Mouse (Mus musculus): ENCODE measurements around the gene Nadsyn1. TPM values are rescaled to one million over a fixed set of nuclear protein-coding genes. Genes with fewer than 3 reads are reported as not detected.

Gene Nadsyn1
- total and polyA plus RNA-seq, 3 experiments: 4.5 to 11.9 (median 10.3) TPM

DNA sequence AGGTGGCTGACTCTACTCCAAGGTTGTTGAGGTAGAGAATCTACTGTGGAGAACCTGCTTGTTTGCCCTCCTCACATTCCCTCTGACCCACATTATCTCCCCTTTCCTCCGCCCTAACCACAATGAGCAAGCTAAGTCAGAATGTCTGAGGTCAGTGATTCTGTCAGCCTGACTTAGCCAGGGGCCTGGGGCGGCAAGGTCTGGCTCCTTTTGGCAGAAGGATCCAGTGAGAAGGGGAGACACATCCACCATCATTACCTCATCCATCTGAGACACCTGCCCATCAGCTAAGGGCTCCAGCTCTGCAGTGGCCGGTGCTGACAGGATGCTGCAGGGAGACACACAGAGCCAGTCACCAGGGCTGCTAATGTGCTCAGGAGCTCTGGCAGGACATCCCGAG, 23.9 kb downstream of the Nadsyn1 start:
- Histone ChIP-seq H3K27me3 (ENCODE audit: insufficient read depth, low read length) (no peaks in the 10 kb centered on the region), H3K9me3 (replicated peaks) (no peaks in the 10 kb centered on the region), H3K4me1 (ENCODE audit: insufficient read depth, low read depth, low read length) (0 out of 2 replicates have a peak, but pooled peaks cover 3% of the 10 kb centered on the region), H3K36me3 (replicated peaks) (peaks cover 87% of the 10 kb centered on the region), H3K4me3 (ENCODE audit: low read depth, low read length) (no peak overlapping the region)
- no peak for DNase-seq (ENCODE audit: low spot score)
- TF ChIP-seq GATA1 (IDR thresholded peaks at IDR 0.05; ENCODE audit: borderline replicate concordance, low read length) (no peak), POLR2AphosphoS5 (IDR thresholded peaks at IDR 0.05; ENCODE audit: insufficient replicate concordance, low read depth, low read length) (no peak), TAL1 (conservative IDR thresholded peaks at IDR 0.05; ENCODE audit: low read depth, low read length) (no peak), GATA2 (IDR thresholded peaks at IDR 0.05; ENCODE audit: borderline replicate concordance, low read depth, low read length) (no peak), CTCF (IDR thresholded peaks at IDR 0.05; ENCODE audit: low read depth, low read length) (no peak)
- ATAC-seq (ENCODE audit: extremely low read depth, insufficient number of reproducible peaks, low FRiP score, poor library complexity, severe bottlenecking): no peak

DNA sequence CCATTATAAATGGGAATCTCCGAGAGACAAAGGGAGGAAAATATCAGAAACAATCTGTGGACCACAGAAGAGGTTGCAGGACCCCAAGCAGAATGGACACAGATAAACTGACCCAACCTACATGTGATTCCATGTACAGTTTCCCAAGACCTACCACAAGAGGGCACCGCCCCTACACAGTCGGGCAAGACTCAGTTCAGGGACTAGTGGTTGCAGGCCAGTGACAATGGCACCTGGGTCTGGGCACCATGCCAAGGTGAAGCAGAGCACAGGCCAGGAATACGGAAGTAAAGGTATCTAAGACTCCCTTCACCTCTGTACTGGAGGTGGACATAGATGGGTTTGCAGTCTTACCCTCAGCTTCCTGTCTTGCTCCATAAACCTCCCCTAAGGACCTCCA, 29.5 kb downstream of the Nadsyn1 start:
- Histone ChIP-seq H3K9me3 (replicated peaks) (peaks cover 5% of the 10 kb centered on the region; the same call in 1 of the 2 replicates), H3K4me1 (ENCODE audit: insufficient read depth, low read depth, low read length) (no peaks in the 10 kb centered on the region), H3K27me3 (ENCODE audit: insufficient read depth, low read length) (peaks cover 20% of the 10 kb centered on the region), H3K36me3 (replicated peaks) (peaks cover 32% of the 10 kb centered on the region), H3K4me3 (ENCODE audit: low read depth, low read length) (no peak overlapping the region)
- TF ChIP-seq GATA1 (IDR thresholded peaks at IDR 0.05; ENCODE audit: borderline replicate concordance, low read length): no peak
- TF ChIP-seq GATA2 (IDR thresholded peaks at IDR 0.05; ENCODE audit: borderline replicate concordance, low read depth, low read length): no peak
- TF ChIP-seq TAL1 (conservative IDR thresholded peaks at IDR 0.05; ENCODE audit: low read depth, low read length): no peak
- no peak for TF ChIP-seq CTCF (IDR thresholded peaks at IDR 0.05; ENCODE audit: low read depth, low read length)
- no peak for TF ChIP-seq POLR2AphosphoS5 (IDR thresholded peaks at IDR 0.05; ENCODE audit: insufficient replicate concordance, low read depth, low read length)
- ATAC-seq (ENCODE audit: extremely low read depth, insufficient number of reproducible peaks, low FRiP score, poor library complexity, severe bottlenecking): no peak
- no peak for DNase-seq (ENCODE audit: low spot score)

DNA sequence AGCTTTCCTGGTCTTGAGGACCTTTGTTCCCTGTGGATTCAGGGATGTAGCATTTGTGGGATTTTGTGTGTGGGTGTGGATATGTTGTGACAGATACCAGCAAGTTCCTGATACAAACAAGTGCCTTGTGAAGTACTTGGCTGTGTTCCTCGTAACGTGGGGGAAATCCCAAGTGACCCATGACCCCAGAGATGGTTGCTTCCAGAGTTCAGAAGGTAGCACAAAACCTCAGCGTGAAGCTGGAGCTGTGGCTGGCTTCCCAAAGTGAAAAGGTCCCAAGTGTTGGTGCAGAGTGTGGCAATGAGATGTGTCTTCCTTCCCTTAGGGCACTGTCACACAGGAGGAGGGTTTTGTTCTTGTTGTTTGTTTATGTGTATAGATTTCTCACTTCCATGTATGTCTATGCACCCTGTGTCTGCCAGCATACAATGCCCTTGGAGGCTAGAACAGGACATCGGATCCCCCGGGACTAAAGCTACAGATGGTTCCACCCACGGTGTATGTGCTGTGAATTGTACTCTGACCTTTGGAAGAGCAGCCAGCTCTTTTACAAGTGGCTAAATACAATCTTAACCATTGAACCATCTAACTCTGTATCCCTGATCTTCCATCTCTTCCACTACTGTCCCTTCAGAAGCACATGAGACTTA, 30.2 kb downstream of the Nadsyn1 start:
- H3K4me3 ChIP-seq (ENCODE audit: low read depth, low read length): no peak overlapping the region
- no peak for ATAC-seq (ENCODE audit: extremely low read depth, insufficient number of reproducible peaks, low FRiP score, poor library complexity, severe bottlenecking)

DNA sequence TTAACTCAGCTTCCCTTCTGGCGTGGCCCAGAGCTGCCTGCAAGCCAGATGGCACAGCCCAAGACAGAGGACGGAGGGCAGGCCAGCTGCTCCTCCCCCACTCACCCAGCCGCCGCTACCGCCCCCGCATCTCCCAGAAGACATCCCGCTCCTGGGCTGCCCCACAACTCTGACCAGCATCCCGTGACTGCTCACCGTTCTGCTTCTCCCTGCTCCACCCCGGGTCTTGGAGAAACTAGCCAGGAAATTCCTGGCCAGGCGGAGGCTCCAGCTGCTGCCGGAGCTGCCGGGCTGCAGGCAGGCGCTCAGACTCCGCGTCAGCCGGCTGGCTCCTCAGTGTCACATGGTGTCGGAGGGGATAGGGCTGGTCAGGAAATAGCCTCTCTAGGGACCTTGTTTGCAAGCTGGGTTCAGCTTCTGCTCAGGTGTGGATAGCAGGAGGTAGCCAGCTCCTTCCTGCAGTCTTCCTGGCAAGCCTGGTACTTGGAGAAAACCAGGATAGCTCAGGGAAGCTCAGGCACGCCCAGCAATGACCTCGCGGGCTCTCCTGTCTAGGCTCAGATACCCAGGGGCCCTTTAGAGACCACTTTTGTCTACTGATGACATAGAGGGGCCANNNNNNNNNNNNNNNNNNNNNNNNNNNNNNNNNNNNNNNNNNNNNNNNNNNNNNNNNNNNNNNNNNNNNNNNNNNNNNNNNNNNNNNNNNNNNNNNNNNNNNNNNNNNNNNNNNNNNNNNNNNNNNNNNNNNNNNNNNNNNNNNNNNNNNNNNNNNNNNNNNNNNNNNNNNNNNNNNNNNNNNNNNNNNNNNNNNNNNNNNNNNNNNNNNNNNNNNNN, 38.4 kb downstream of the Nadsyn1 start, which contains the start of gene Mrgpre:
Gene Mrgpre, minus strand, starts transcription at position 505 of the 834 bp plus-strand sequence.
- ATAC-seq (ENCODE audit: extremely low read depth, insufficient number of reproducible peaks, low FRiP score, poor library complexity, severe bottlenecking): no peak
- H3K36me3 ChIP-seq (replicated peaks): no peaks in the 10 kb centered on the region
- TF ChIP-seq CTCF (IDR thresholded peaks at IDR 0.05; ENCODE audit: low read depth, low read length) (no peak), TAL1 (conservative IDR thresholded peaks at IDR 0.05; ENCODE audit: low read depth, low read length) (no peak), GATA2 (IDR thresholded peaks at IDR 0.05; ENCODE audit: borderline replicate concordance, low read depth, low read length) (no peak), GATA1 (IDR thresholded peaks at IDR 0.05; ENCODE audit: borderline replicate concordance, low read length) (no peak), POLR2AphosphoS5 (IDR thresholded peaks at IDR 0.05; ENCODE audit: insufficient replicate concordance, low read depth, low read length) (no peak)
- peak; percentile 41 for DNase-seq (ENCODE audit: low spot score)
- no peak within 1 kb of the TSS; the same call in 1 of the 2 replicates for H3K4me3 ChIP-seq (ENCODE audit: low read depth, low read length)
- peaks cover 42% of the 10 kb centered on the region for H3K27me3 ChIP-seq (ENCODE audit: insufficient read depth, low read length)
- H3K9me3 ChIP-seq (replicated peaks): no peaks in the 10 kb centered on the region
- peaks cover 18% of the 10 kb centered on the region for H3K4me1 ChIP-seq (ENCODE audit: insufficient read depth, low read depth, low read length)

More for the DNA sequence above, 30.2 kb downstream of the Nadsyn1 start:
- no peak for TF ChIP-seq CTCF (IDR thresholded peaks at IDR 0.05; ENCODE audit: low read depth, low read length)
- no peak for TF ChIP-seq POLR2AphosphoS5 (IDR thresholded peaks at IDR 0.05; ENCODE audit: insufficient replicate concordance, low read depth, low read length)
- no peak for TF ChIP-seq GATA2 (IDR thresholded peaks at IDR 0.05; ENCODE audit: borderline replicate concordance, low read depth, low read length)
- no peak for TF ChIP-seq TAL1 (conservative IDR thresholded peaks at IDR 0.05; ENCODE audit: low read depth, low read length)
- TF ChIP-seq GATA1 (IDR thresholded peaks at IDR 0.05; ENCODE audit: borderline replicate concordance, low read length): no peak
- peaks cover 5% of the 10 kb centered on the region; the same call in 1 of the 2 replicates for H3K9me3 ChIP-seq (replicated peaks)
- H3K4me1 ChIP-seq (ENCODE audit: insufficient read depth, low read depth, low read length): no peaks in the 10 kb centered on the region
- peaks cover 21% of the 10 kb centered on the region for H3K27me3 ChIP-seq (ENCODE audit: insufficient read depth, low read length)
- no peak for DNase-seq (ENCODE audit: low spot score)
- peaks cover 26% of the 10 kb centered on the region for H3K36me3 ChIP-seq (replicated peaks)

DNA sequence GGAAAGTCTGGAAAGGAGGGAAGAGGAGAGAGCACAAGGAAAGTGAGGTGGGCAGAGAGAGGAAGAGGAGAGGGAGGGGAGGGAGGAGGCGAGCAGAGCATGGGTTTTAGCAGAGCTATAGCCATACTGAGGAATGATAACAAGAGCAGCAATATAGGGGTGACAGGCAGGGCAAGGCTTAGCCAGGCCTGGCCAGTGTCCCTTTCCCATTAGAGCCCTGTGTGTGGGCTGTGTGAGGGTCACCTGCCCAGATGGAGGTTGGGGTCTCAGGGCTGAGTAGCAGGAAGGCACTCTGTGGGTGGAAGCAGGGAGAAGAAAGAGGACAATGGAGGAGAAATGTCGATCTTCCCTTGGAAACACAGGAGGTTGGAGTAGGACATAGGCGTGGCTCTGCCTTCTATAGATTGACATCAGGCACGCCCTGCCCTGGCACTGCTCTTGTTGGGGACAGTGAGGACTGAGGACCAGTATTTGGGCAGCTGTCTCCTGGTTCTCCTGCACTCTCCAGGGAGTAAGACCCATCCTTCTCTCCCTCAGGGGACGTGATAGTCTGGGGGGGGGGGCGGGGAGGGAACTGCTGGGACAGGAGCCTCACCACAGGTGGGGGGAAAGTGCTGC, 39.2 kb downstream of the Nadsyn1 start:
- no peak overlapping the region; the same call in 1 of the 2 replicates for H3K4me3 ChIP-seq (ENCODE audit: low read depth, low read length)
- TF ChIP-seq GATA2 (IDR thresholded peaks at IDR 0.05; ENCODE audit: borderline replicate concordance, low read depth, low read length) (no peak), GATA1 (IDR thresholded peaks at IDR 0.05; ENCODE audit: borderline replicate concordance, low read length) (no peak), POLR2AphosphoS5 (IDR thresholded peaks at IDR 0.05; ENCODE audit: insufficient replicate concordance, low read depth, low read length) (no peak), CTCF (IDR thresholded peaks at IDR 0.05; ENCODE audit: low read depth, low read length) (no peak), TAL1 (conservative IDR thresholded peaks at IDR 0.05; ENCODE audit: low read depth, low read length) (no peak)
- H3K4me1 ChIP-seq (ENCODE audit: insufficient read depth, low read depth, low read length): peaks cover 18% of the 10 kb centered on the region
- H3K36me3 ChIP-seq (replicated peaks): no peaks in the 10 kb centered on the region
- DNase-seq (ENCODE audit: low spot score): no peak
- no peaks in the 10 kb centered on the region for H3K9me3 ChIP-seq (replicated peaks)
- no peak for ATAC-seq (ENCODE audit: extremely low read depth, insufficient number of reproducible peaks, low FRiP score, poor library complexity, severe bottlenecking)
- H3K27me3 ChIP-seq (ENCODE audit: insufficient read depth, low read length): peaks cover 36% of the 10 kb centered on the region

All from G1E (cell line).